Mouse (Mus musculus) stomach, postnatal 0 days (tissue): ENCODE results near the gene Vav2.

Source experiments
- CTCF ChIP-seq: IDR thresholded peaks from 2 replicates; pipeline ENCODE4 v1.5.1; 2016; ENCODE audit warnings: antibody characterized with exemption, low read depth, mild to moderate bottlenecking, moderate library complexity
- EP300 ChIP-seq: optimal IDR thresholded peaks from 2 replicates; pipeline ENCODE3; 2016; ENCODE audit warnings: antibody characterized with exemption

GRCm38 (mm10) chr2:27447782-27448181, 20.9 kb upstream of the Vav2 start:
- peak; percentile 50 for TF ChIP-seq CTCF
- no peak for TF ChIP-seq EP300
